8 mouse cellular contexts compared by ENCODE assay signal in genomic region chr11:83849529-83850335, GRCm38 (mm10). TPM values are rescaled to one million over a fixed set of nuclear protein-coding genes. Genes with fewer than 3 reads are reported as not detected.
DNase-seq lines count a peak whose midpoint lies in the region; ATAC-seq and TF ChIP-seq lines count a peak whose summit lies in the region.

Hnf1b (plus strand) TSS chr11:83850063.

- H3K27me3 ChIP-seq in spleen, adult 2 months (ENCODE audit: control insufficient read depth, insufficient read depth, low read length) = peaks cover 28% of the 10 kb centered on the region
- peaks cover 11% of the 10 kb centered on the region; the same call in 1 of the 2 replicates for H3K27me3 ChIP-seq in kidney, postnatal 0 days (ENCODE audit: insufficient read depth, low read length)
- peaks cover 37% of the 10 kb centered on the region for H3K27me3 ChIP-seq in hindbrain, postnatal 0 days (ENCODE audit: insufficient read depth, low read length)

- peak within 1 kb of the TSS; percentile 88 for H3K9ac ChIP-seq in kidney, postnatal 0 days (ENCODE audit: low read depth, low read length)
- H3K9ac ChIP-seq in hindbrain, postnatal 0 days (replicated peaks; ENCODE audit: low read length) = no peak within 1 kb of the TSS

- TF ChIP-seq POLR2A in spleen, adult 2 months (IDR thresholded peaks at IDR 0.05; ENCODE audit: low read depth, low read length) = no peak

- no peaks in the 10 kb centered on the region for H3K9me3 ChIP-seq in kidney, postnatal 0 days (replicated peaks; ENCODE audit: low read length)
- no peaks in the 10 kb centered on the region for H3K9me3 ChIP-seq in hindbrain, postnatal 0 days (ENCODE audit: low read length)

- no peak for ATAC-seq in kidney, postnatal 0 days (replicated peaks; ENCODE audit: low FRiP score, low read depth)
- ATAC-seq in hindbrain, postnatal 0 days = no peak

- H3K36me3 ChIP-seq in spleen, adult 2 months (ENCODE audit: control insufficient read depth, insufficient read depth, low read length) = no peaks in the 10 kb centered on the region
- no peaks in the 10 kb centered on the region for H3K36me3 ChIP-seq in kidney, postnatal 0 days (ENCODE audit: insufficient read depth, low read length)
- H3K36me3 ChIP-seq in hindbrain, postnatal 0 days (ENCODE audit: insufficient read depth, low read length) = no peaks in the 10 kb centered on the region

- H3K4me3 ChIP-seq in spleen, adult 2 months (ENCODE audit: extremely low read depth, insufficient read depth, insufficient read length) = peak within 1 kb of the TSS; percentile 15; the same call in 1 of the 2 replicates
- H3K4me3 ChIP-seq in kidney, postnatal 0 days (replicated peaks; ENCODE audit: low read depth, low read length) = peak within 1 kb of the TSS; percentile 65
- no peak within 1 kb of the TSS for H3K4me3 ChIP-seq in hindbrain, postnatal 0 days (ENCODE audit: low read length)

- no peak for TF ChIP-seq CTCF in spleen, adult 2 months (IDR thresholded peaks at IDR 0.05; ENCODE audit: extremely low read depth, insufficient read depth, insufficient read length, insufficient replicate concordance)
- no peak for TF ChIP-seq CTCF in kidney, postnatal 0 days (IDR thresholded peaks at IDR 0.05; ENCODE audit: low read depth)
- TF ChIP-seq CTCF in hindbrain, postnatal 0 days (IDR thresholded peaks at IDR 0.05; ENCODE audit: low read depth) = no peak

- H3K4me2 ChIP-seq in kidney, postnatal 0 days (ENCODE audit: low read length) = peak within 1 kb of the TSS; percentile 49
- no peak within 1 kb of the TSS for H3K4me2 ChIP-seq in hindbrain, postnatal 0 days (ENCODE audit: low read depth, low read length)

- no peak within 1 kb of the TSS for H3K27ac ChIP-seq in spleen, adult 2 months (ENCODE audit: insufficient read depth, low read length)
- H3K27ac ChIP-seq in kidney, postnatal 0 days = peak within 1 kb of the TSS; percentile 95
- H3K27ac ChIP-seq in hindbrain, postnatal 0 days = no peak within 1 kb of the TSS

- DNase-seq in cerebellum, adult 8-10 months = peak; percentile 4
- no peak for DNase-seq in cerebellum, adult 9-10 months
- DNase-seq in spleen, adult 2 months (ENCODE audit: low read depth in 1 of 2, low spot score in 2 of 2) = peak in 1 of 2 experiments; percentile 32
- DNase-seq in spleen, postnatal 4 days (ENCODE audit: low spot score in 2 of 2) = no peak
- no peak for DNase-seq in kidney, postnatal 0 days (ENCODE audit: low spot score)
- peak; percentile 34 to 47 for DNase-seq in lung, postnatal 4 days
- no peak for DNase-seq in left cerebral cortex, adult 18-20 months (ENCODE audit: low spot score in 2 of 2)
- no peak for DNase-seq in hindbrain, postnatal 0 days (ENCODE audit: low spot score)

- peaks cover 19% of the 10 kb centered on the region for H3K4me1 ChIP-seq in spleen, adult 2 months (ENCODE audit: control insufficient read depth, insufficient read depth, insufficient read length)
- no peaks in the 10 kb centered on the region for H3K4me1 ChIP-seq in kidney, postnatal 0 days (replicated peaks; ENCODE audit: insufficient read depth, low read length)
- no peaks in the 10 kb centered on the region for H3K4me1 ChIP-seq in hindbrain, postnatal 0 days (ENCODE audit: insufficient read depth, low read length)

- 3% methylated on average over 34 of the region's 36 CpGs for WGBS in spleen, adult 2 months
- 1% methylated on average over 33 of the region's 36 CpGs for WGBS in kidney, postnatal 0 days
- WGBS in hindbrain, postnatal 0 days = 4% methylated on average over 36 of the region's 36 CpGs

RNA-seq across cellular contexts. Expression of gene Hnf1b, which starts in this region (rescaled TPM):
- 0.40 and 0.63 TPM in 2 replicates for polyA plus RNA-seq in spleen, adult 2 months (2012; rRNA removed)
- polyA plus RNA-seq in kidney, postnatal 0 days (2015; fragmentation: Nextera tagmentation; extraction: Ambion mirVana) = 88.8 and 92.6 TPM in 2 replicates
- total RNA-seq in left cerebral cortex, adult 18-20 months (2021) = under 1 TPM; 0.21 to 0.68 TPM
- not detected in 2 replicates for total RNA-seq in hindbrain, postnatal 0 days (2014; rRNA removed)
- 0.30 and 0.40 TPM in 2 replicates for polyA plus RNA-seq in hindbrain, postnatal 0 days (2015; fragmentation: Nextera tagmentation; extraction: Ambion mirVana)

Comparison
In these comparisons a context has a peak if more than half of its experiments do, and no peak if none do; other contexts are left out.
1. RNA of gene Hnf1b (polyA plus RNA-seq): 88.8 to 92.6 TPM in kidney, postnatal 0 days; 0.40 to 0.63 TPM in spleen, adult 2 months and 0.30 to 0.40 TPM in hindbrain, postnatal 0 days; every median in the first group is over 10 times any median in the second.
2. DNase-seq: peak in cerebellum, adult 8-10 months (single experiment) and lung, postnatal 4 days (2 of 2); none in cerebellum, adult 9-10 months (single experiment), spleen, postnatal 4 days (0 of 2), kidney, postnatal 0 days (single experiment), left cerebral cortex, adult 18-20 months (0 of 2) and hindbrain, postnatal 0 days (single experiment).